Mouse (Mus musculus) neural tube, embryonic 10.5 days (tissue): Measurements from ENCODE around the gene Lamtor1.

Source experiments
- DNase-seq: peaks from one replicate; pipeline ENCODE4 v3.0.0-alpha.2; 2017; ENCODE audit warnings: low spot score; ENCODE audit errors: extremely low spot score

Gene Lamtor1

GRCm38 (mm10) chr7:101955276-101955675 lies 49.6 kb downstream of the Lamtor1 start:
- no peak for DNase-seq

GRCm38 (mm10) chr7:101955862-101956261 lies 50.2 kb downstream of the Lamtor1 start:
- no peak for DNase-seq

- no peak for DNase-seq
Measured at GRCm38 (mm10) chr7:101956481-101956880, 50.8 kb downstream of the Lamtor1 start.

- no peak for DNase-seq
Measured at GRCm38 (mm10) chr7:101956911-101957310, 51.2 kb downstream of the Lamtor1 start.

GRCm38 (mm10) chr7:101962829-101963228 lies 57.1 kb downstream of the Lamtor1 start:
- DNase-seq, result no peak

GRCm38 (mm10) chr7:101963621-101964020 lies 57.9 kb downstream of the Lamtor1 start:
- no peak for DNase-seq

- DNase-seq, result no peak
Measured at GRCm38 (mm10) chr7:101964551-101964950, 58.8 kb downstream of the Lamtor1 start.

- no peak for DNase-seq
Measured at GRCm38 (mm10) chr7:101965606-101966005, 59.9 kb downstream of the Lamtor1 start.

GRCm38 (mm10) chr7:101967256-101967655 lies 61.6 kb downstream of the Lamtor1 start:
- no peak for DNase-seq

GRCm38 (mm10) chr7:101968751-101969150 lies 63.0 kb downstream of the Lamtor1 start:
- DNase-seq, result no peak

- peak; percentile 87 for DNase-seq
Measured at GRCm38 (mm10) chr7:101969694-101970428, 64.2 kb downstream of the Lamtor1 start.

GRCm38 (mm10) chr7:101970429-101970775 lies 64.7 kb downstream of the Lamtor1 start:
- no peak for DNase-seq

GRCm38 (mm10) chr7:101970821-101971461 lies 65.2 kb downstream of the Lamtor1 start:
- DNase-seq, result peak; percentile 72

- DNase-seq, result no peak
Measured at GRCm38 (mm10) chr7:101971721-101972120, 66.0 kb downstream of the Lamtor1 start.

- peak; percentile 32 for DNase-seq
Measured at GRCm38 (mm10) chr7:101973730-101974129, 68.0 kb downstream of the Lamtor1 start.

- DNase-seq, result no peak
Measured at GRCm38 (mm10) chr7:101974505-101974904, 68.8 kb downstream of the Lamtor1 start.
